Mouse (Mus musculus) embryonic facial prominence, embryonic 15.5 days (tissue): ENCODE measurements around the gene Uox. TPM values are rescaled to one million over a fixed set of nuclear protein-coding genes. Genes with fewer than 3 reads are reported as not detected.

Experiments
- ATAC-seq: fragments of 200-750 bp; cut with Nextera tagmentation; 2 replicates; pipeline ENCODE4 v1.8.0; 2017; ENCODE audit warnings: low read depth, moderate TSS enrichment; ENCODE audit not compliant: insufficient number of reproducible peaks, low FRiP score, low TSS enrichment
- H3K27ac ChIP-seq: fragments of 300-500 bp; sonication (generic); replicated peaks from 2 replicates; pipeline ENCODE4 v1.5.1; 2015; ENCODE audit warnings: mild to moderate bottlenecking, inconsistent platforms
- H3K27me3 ChIP-seq: fragments of 300-500 bp; sonication (generic); 2 replicates; pipeline ENCODE4 v1.6.1; 2015; ENCODE audit warnings: inconsistent platforms
- H3K36me3 ChIP-seq: fragments of 300-500 bp; sonication (generic); 2 replicates; pipeline ENCODE4 v1.6.1; 2015; ENCODE audit warnings: mild to moderate bottlenecking, inconsistent platforms
- H3K4me1 ChIP-seq: fragments of 300-500 bp; sonication (generic); 2 replicates; pipeline ENCODE4 v1.6.1; 2015; ENCODE audit warnings: inconsistent platforms
- H3K4me2 ChIP-seq: fragments of 300-500 bp; sonication (generic); replicated peaks from 2 replicates; pipeline ENCODE4 v1.6.1; 2015; ENCODE audit warnings: mild to moderate bottlenecking, inconsistent platforms
- H3K4me3 ChIP-seq: fragments of 300-500 bp; sonication (generic); replicated peaks from 2 replicates; pipeline ENCODE4 v1.5.1; 2015; ENCODE audit warnings: mild to moderate bottlenecking, inconsistent platforms
- H3K9ac ChIP-seq: fragments of 300-500 bp; sonication (generic); 2 replicates; pipeline ENCODE4 v1.6.1; 2015; ENCODE audit warnings: inconsistent platforms
- H3K9me3 ChIP-seq: fragments of 300-500 bp; sonication (generic); replicated peaks from 2 replicates; pipeline ENCODE4 v1.6.1; 2016; ENCODE audit warnings: inconsistent platforms
- WGBS: fragments of 180-500 bp; shearing (Covaris S2); methylation state at CpG from one replicate; pipeline ENCODE4 v1.1.7; 2015; 5-methylcytosine and 5-hydroxymethylcytosine counted together
- polyA plus RNA-seq: library from polyadenylated mRNA; unstranded; fragments of >200 nt; fragmentation: Nextera tagmentation; extraction: Ambion mirVana; gene quantifications from 2 replicates; pipeline ENCODE4 v1.2.1, GENCODE M21; 2015

Uox gene
- polyA plus RNA-seq, 1 experiment from 2014 or later = 1.9 TPM

DNA sequence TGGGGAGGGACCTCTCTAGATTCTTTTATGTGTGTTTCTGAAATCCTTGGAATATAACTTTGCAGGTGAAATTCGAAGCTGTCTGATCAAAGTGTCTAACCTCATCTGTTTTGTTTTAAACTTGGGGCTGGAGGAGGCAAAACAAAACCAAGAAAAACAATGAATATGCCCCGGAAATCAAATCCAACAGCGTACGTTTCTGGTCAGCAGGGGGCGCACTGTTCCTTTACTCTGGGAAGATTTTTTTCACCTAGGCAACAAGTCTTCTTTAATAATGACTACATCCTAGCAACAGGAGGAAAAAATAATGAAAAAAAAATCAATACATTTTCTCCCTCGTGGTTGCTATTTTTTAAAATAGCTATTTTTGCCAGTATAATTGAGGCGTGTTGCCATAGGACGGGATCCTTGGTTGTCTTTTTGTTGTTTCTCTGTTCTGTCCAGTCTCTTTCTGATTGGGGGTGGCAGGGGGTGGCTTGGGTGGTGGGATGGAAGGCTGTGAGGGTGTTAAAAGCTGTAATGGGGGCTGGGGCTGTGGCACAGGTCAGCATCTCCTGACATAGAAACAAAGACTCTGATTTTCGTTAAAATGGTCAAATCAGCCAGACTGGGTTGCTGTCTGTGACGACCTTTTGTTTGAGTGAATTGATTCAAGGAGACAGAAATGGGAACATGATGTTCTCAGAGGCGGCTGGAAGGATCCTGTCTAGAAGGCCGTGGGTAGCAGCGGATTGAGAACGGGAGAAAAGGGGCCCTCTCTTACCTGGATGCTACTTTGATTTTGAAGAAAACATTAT lies 5.8 kb upstream of the Uox start:
- Histone ChIP-seq H3K27me3 (no peaks in the 10 kb centered on the region), H3K9ac (no peak overlapping the region), H3K4me1 (no peaks in the 10 kb centered on the region), H3K27ac (no peak overlapping the region), H3K4me2 (no peak overlapping the region), H3K9me3 (no peaks in the 10 kb centered on the region), H3K36me3 (no peaks in the 10 kb centered on the region), H3K4me3 (no peak overlapping the region)
- WGBS = 18% methylated on average over 14 of the region's 14 CpGs
- ATAC-seq = no peak

DNA sequence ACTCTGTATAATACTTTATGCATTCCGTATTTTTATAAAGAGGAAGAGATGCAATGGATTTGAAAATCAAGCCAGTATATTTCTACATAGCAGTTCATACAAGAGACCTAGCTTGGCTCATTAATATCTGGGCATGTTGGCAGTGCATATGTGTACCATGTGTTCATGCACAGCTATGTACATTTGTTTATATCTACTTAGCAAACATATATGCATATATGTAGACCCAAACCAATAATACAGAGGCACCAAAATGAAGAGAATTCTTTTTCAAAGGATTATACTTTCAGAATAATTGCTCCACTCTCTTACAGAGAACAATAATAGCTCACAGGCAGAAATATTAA lies 5.2 kb upstream of the Uox start:
- no peak overlapping the region for H3K9ac ChIP-seq
- WGBS = 63% methylated on average over 1 of the region's 1 CpGs
- no peaks in the 10 kb centered on the region for H3K27me3 ChIP-seq
- no peaks in the 10 kb centered on the region for H3K4me1 ChIP-seq
- H3K9me3 ChIP-seq = no peaks in the 10 kb centered on the region
- no peak overlapping the region for H3K4me2 ChIP-seq
- no peak for ATAC-seq
- no peaks in the 10 kb centered on the region for H3K36me3 ChIP-seq
- no peak overlapping the region for H3K4me3 ChIP-seq
- H3K27ac ChIP-seq = no peak overlapping the region

DNA sequence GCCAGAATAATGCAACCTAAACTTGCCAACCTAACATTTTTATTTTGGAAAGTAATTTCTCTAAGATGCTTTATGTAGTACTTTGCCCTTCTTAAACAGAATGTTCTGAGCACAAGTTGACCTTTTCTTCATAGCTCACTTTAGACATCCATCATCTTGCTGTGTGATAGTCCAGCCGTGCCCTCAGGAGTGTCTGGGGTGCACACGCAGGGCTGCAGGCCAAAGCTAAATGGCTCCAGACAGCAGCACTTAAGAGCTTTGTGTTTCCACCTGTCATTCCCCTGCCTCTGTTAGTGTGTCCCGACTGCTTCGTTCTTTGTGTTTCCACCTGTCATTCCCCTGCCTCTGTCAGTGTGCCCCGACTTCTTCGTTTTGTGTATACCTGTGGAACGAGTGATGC lies 2.9 kb upstream of the Uox start:
- no peak for ATAC-seq
- Histone ChIP-seq H3K27ac (no peak overlapping the region), H3K4me3 (no peak overlapping the region), H3K9me3 (no peaks in the 10 kb centered on the region), H3K27me3 (no peaks in the 10 kb centered on the region), H3K4me2 (no peak overlapping the region), H3K36me3 (no peaks in the 10 kb centered on the region), H3K4me1 (no peaks in the 10 kb centered on the region), H3K9ac (no peak overlapping the region)
- WGBS = 49% methylated on average over 7 of the region's 7 CpGs

DNA sequence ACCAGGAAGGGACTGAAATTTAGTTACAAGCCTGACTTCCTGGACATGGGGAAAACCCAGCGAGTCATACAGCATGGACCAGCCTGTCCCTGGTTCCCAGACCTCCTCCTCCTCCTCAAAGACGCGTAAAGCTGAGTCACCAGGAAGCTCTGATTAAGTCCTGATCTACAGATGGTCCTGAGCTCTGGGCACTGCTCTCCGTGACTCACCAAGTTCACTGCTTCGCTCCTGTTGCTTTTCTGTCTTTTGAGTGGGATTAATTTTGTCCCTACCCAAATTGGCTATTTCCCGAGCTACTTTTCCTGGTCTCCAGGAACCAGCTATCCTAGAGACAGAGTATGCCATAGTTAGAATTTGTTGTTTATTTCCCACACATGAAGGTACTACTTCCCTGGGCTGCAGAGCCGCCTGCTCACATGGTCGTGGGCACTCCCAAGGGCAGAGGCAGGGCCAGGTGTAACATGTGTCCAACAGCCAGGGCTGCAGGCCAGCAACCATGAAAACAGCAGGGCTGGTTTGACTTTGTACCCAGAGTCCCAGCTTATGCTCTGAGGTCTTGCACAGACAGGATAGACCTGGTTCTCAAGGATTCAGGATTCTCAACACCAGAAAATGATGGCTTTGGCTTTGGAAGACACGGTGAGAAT lies 2.2 kb upstream of the Uox start:
- Histone ChIP-seq H3K27me3 (no peaks in the 10 kb centered on the region), H3K4me3 (no peak overlapping the region), H3K4me1 (no peaks in the 10 kb centered on the region), H3K4me2 (no peak overlapping the region), H3K36me3 (no peaks in the 10 kb centered on the region), H3K9ac (no peak overlapping the region), H3K9me3 (no peaks in the 10 kb centered on the region), H3K27ac (no peak overlapping the region)
- 54% methylated on average over 9 of the region's 9 CpGs for WGBS
- ATAC-seq = no peak

DNA sequence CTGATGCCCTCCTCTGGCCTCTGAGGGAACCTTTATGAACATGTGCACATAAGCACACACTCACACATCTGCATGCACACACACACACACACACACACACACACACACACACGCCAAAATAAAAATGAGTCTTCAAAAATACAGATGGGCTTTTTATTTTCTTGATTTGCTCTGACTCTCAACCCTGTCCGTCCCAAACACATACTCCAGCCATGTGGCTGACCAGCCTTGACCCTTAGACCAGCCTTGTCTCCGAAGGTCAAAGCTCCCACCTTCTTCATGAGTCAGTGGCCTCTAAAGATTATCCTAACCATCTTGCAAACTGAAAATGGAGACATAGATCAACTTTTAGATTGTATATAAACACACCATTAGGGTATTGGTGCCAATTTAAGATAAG lies 632 bp upstream of the Uox start:
- no peak overlapping the region for H3K9ac ChIP-seq
- WGBS = 78% methylated on average over 3 of the region's 3 CpGs
- no peaks in the 10 kb centered on the region for H3K9me3 ChIP-seq
- H3K4me1 ChIP-seq = no peaks in the 10 kb centered on the region
- no peak overlapping the region for H3K27ac ChIP-seq
- H3K4me3 ChIP-seq = no peak overlapping the region
- no peaks in the 10 kb centered on the region for H3K36me3 ChIP-seq
- H3K4me2 ChIP-seq = no peak overlapping the region
- no peak for ATAC-seq
- no peaks in the 10 kb centered on the region for H3K27me3 ChIP-seq

DNA sequence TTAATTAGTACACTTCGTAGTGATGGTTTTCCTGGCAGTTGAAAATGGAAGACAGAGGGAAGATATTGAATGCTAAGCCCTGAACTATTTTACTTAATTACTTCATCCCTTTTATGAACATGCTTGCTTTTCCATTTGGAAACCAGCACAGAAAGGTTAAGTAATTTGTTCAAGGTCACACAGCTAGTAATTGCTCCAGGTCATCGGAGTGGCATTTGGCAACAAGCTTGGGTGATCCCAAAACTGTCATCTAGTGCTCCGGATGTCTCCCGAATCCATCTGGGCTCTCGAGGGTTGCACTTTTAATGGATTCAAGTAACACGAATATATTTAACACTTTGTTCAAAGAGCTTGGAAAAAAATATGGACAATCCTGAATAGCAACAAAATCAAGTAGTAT lies 713 bp downstream of the Uox start:
- Histone ChIP-seq H3K36me3 (no peaks in the 10 kb centered on the region), H3K4me3 (no peak overlapping the region), H3K27ac (no peak overlapping the region), H3K27me3 (no peaks in the 10 kb centered on the region), H3K9ac (no peak overlapping the region), H3K4me1 (no peaks in the 10 kb centered on the region), H3K4me2 (no peak overlapping the region), H3K9me3 (no peaks in the 10 kb centered on the region)
- 77% methylated on average over 6 of the region's 6 CpGs for WGBS
- no peak for ATAC-seq

DNA sequence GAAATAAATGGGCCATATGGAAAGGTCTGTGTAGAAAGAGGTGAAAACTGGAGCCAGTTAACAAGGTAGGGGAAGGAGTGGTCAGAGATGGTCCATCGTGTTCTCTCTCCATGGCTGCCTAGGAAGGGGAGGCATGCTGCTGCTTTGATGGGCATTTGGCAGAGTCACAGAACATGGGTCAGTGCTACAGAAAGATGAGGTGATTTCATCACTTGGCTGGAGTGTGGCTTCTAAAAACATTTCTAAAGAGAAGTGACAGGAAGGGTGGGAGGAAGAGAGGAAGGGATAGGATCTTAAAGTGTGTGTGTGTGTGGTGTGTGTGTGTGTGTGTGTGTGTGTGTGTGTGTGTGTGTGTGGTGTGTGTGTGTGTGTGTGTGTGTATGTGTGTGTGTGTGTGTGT lies 1.1 kb downstream of the Uox start:
- ATAC-seq = no peak
- no peaks in the 10 kb centered on the region for H3K36me3 ChIP-seq
- no peaks in the 10 kb centered on the region for H3K4me1 ChIP-seq
- H3K27me3 ChIP-seq = no peaks in the 10 kb centered on the region
- 76% methylated on average over 1 of the region's 1 CpGs for WGBS
- H3K27ac ChIP-seq = no peak overlapping the region
- no peak overlapping the region for H3K4me3 ChIP-seq
- no peak overlapping the region for H3K9ac ChIP-seq
- H3K4me2 ChIP-seq = no peak overlapping the region
- H3K9me3 ChIP-seq = no peaks in the 10 kb centered on the region

DNA sequence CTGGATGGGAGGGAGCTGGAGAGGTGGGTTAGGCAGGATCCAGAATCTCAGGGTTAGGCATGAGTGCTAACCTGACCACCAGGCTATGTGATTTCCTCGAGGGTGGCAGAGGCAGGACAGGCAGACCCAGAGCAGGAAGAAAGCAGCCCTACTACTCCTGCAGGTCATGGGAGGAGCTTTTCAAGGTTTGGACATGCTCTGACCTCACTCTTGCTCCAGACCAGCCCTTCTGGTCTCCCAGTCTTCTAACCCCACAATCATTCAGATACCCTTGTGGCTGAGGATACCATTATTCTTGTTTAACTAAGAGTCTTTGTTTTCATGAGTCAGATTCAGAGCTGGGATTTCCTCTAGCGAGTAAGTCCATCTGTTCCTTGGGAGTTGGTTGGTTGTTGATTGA lies 7.4 kb downstream of the Uox start:
- 58% methylated on average over 2 of the region's 2 CpGs for WGBS

DNA sequence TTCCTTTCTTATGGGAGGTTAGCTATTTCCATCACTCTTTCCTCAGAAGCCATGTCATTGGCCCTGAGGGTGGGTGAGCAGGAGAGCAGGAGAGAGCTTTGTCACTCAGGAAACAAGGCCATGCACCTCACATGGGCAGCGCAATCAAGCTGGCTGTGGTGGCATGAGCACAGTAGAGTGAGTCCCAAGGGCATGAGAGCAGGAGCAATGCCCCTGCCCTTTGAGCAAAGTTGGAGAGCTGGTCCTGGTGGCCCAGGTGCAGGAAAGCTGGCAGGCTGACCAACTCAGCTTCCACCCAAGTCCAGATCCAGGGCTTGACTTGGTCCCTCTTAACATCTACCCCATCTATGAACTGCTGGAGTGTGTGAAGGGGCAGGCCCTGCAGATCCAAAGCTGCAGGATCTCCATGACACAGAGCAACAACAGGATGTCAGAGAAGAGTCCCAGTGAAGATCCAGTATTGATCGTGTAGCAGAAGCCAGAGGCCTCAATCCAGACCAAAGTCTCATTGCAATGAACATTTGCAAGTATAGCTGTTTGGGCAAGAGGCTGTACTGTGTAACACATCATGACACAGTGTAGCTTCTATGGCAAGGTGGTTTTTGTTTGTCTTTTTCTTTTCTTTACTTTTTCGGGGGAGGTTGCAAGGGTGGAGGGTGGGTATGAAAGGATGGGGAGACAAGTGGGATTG lies 10.0 kb downstream of the Uox start:
- Histone ChIP-seq H3K4me3 (no peak overlapping the region), H3K27ac (no peak overlapping the region), H3K36me3 (no peaks in the 10 kb centered on the region), H3K4me1 (no peaks in the 10 kb centered on the region), H3K4me2 (no peak overlapping the region), H3K27me3 (no peaks in the 10 kb centered on the region), H3K9ac (no peak overlapping the region), H3K9me3 (no peaks in the 10 kb centered on the region)
- WGBS = 89% methylated on average over 3 of the region's 3 CpGs
- no peak for ATAC-seq

More for the DNA sequence above, 7.4 kb downstream of the Uox start:
- Histone ChIP-seq H3K27me3 (no peaks in the 10 kb centered on the region), H3K4me3 (no peak overlapping the region), H3K9me3 (no peaks in the 10 kb centered on the region), H3K9ac (no peak overlapping the region), H3K4me2 (no peak overlapping the region), H3K36me3 (no peaks in the 10 kb centered on the region), H3K27ac (no peak overlapping the region), H3K4me1 (no peaks in the 10 kb centered on the region)
- ATAC-seq = no peak

DNA sequence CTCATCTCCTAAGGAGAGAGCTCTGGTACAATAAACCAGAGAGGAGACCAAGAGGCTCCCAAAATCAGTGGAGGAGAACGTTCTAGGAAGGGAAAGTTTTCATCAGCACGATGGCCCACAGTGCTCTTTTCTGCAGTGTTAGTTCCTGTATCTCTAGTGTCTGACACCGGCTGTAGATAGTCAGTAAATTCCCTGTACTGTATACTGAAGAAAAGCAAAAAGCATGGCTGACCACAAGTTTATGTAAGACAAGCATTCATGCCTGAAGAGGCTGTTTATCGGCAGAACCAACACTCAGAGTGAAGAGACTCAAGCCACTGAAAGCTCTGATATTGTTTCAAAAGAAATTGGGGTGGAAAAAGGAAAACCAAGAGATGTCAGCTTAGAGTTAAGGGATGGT lies 13.3 kb downstream of the Uox start:
- Histone ChIP-seq H3K4me3 (0 out of 2 replicates have a peak overlapping the region, but pooled peaks have one; percentile 4), H3K9me3 (no peaks in the 10 kb centered on the region), H3K4me1 (no peaks in the 10 kb centered on the region), H3K9ac (no peak overlapping the region), H3K27me3 (no peaks in the 10 kb centered on the region), H3K27ac (no peak overlapping the region), H3K4me2 (no peak overlapping the region), H3K36me3 (no peaks in the 10 kb centered on the region)
- ATAC-seq = no peak
- WGBS = 73% methylated on average over 4 of the region's 4 CpGs

DNA sequence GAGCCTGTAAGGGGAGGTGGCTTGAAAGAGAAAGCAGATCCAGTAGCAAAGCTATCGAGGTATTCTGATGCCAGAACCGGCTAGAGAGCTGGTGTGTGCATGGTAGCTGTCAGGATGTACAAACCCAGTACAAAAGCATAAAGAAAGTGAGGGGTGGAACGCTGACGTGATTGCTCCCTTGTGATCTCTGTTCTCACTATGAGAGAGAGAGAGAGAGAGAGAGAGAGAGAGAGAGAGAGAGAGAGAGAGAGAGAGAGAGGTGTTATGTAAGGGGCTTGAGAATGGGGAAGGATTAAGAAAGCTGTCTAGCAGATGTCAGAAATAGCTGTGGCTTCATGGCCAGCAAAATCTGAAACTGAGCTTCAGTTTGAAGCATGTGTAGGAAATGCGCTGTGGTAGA lies 13.7 kb downstream of the Uox start:
- Histone ChIP-seq H3K9me3 (no peaks in the 10 kb centered on the region), H3K4me1 (no peaks in the 10 kb centered on the region), H3K4me2 (peak overlapping the region; percentile 19; the same call in 1 of the 2 replicates), H3K36me3 (no peaks in the 10 kb centered on the region), H3K27ac (no peak overlapping the region; the same call in 1 of the 2 replicates), H3K27me3 (no peaks in the 10 kb centered on the region), H3K4me3 (0 out of 2 replicates have a peak overlapping the region, but pooled peaks have one; percentile 4), H3K9ac (no peak overlapping the region)
- ATAC-seq = no peak
- WGBS = 43% methylated on average over 5 of the region's 5 CpGs
